Mouse (Mus musculus) ovary, adult 10 weeks (tissue): ENCODE data around the gene Rab43. TPM values are rescaled to one million over a fixed set of nuclear protein-coding genes. Genes with fewer than 3 reads are reported as not detected.

Experiments used
- polyA plus RNA-seq: library from polyadenylated mRNA; stranded (reverse); fragments of 350-450 nt; fragmentation: Illumina TruSeq; extraction: RNeasy Lipid Tissue Mini Kit (QIAGEN cat#74804); gene quantifications from one replicate; pipeline ENCODE4 v1.2.3, GENCODE M21; 2014

The Rab43 gene
- polyA plus RNA-seq: 8.1 TPM

GRCm38 (mm10) chr6:87811675-87812338 is at the start of gene Rab43:
TSS of gene Rab43 (minus strand) at chr6:87812164.

GRCm38 (mm10) chr6:87850900-87851614 is 39.1 kb upstream of the Rab43 start, which contains the start of gene Cnbp:
TSS of gene Cnbp (minus strand) at chr6:87851106.

GRCm38 (mm10) chr6:87838551-87839197 is 26.7 kb upstream of the Rab43 start, which contains the start of gene Isy1:
TSS of gene Isy1 (minus strand) at chr6:87838798.

GRCm38 (mm10) chr6:87835695-87836094 is 23.7 kb upstream of the Rab43 start, which contains the start of gene Gm45140:
TSS of gene Gm45140 (minus strand) at chr6:87835795.

GRCm38 (mm10) chr6:87777842-87778241 is 34.1 kb downstream of the Rab43 start, which contains the start of gene Gp9:
TSS of gene Gp9 (plus strand) at chr6:87778072.

Other genes with a start within 250 kb of the Rab43 start
- 1.7 TPM for gene Prokr1, start 221.4 kb downstream of the Rab43 start, polyA plus RNA-seq
- 15.9 TPM for gene Aplf, start 140.0 kb downstream of the Rab43 start, polyA plus RNA-seq
- not detected for gene Efcc1, start 81.3 kb downstream of the Rab43 start, polyA plus RNA-seq
- gene Gp9, start 34.1 kb downstream of the Rab43 start, polyA plus RNA-seq: not detected
- gene Gm45140, start 23.6 kb upstream of the Rab43 start, polyA plus RNA-seq: not detected
- gene Isy1, start 26.6 kb upstream of the Rab43 start, polyA plus RNA-seq: 30.8 TPM
- gene Cnbp, start 38.9 kb upstream of the Rab43 start, polyA plus RNA-seq: 1,095 TPM
- gene Copg1, start 75.7 kb upstream of the Rab43 start, polyA plus RNA-seq: 30.0 TPM
- 11.7 TPM for gene Hmces, start 101.8 kb upstream of the Rab43 start, polyA plus RNA-seq
- not detected for gene H1fx, start 169.5 kb upstream of the Rab43 start, polyA plus RNA-seq
- gene Rab7, start 233.1 kb upstream of the Rab43 start, polyA plus RNA-seq: 337 TPM